Mouse (Mus musculus): Measurements from ENCODE around the gene Lgr6.

DNA sequence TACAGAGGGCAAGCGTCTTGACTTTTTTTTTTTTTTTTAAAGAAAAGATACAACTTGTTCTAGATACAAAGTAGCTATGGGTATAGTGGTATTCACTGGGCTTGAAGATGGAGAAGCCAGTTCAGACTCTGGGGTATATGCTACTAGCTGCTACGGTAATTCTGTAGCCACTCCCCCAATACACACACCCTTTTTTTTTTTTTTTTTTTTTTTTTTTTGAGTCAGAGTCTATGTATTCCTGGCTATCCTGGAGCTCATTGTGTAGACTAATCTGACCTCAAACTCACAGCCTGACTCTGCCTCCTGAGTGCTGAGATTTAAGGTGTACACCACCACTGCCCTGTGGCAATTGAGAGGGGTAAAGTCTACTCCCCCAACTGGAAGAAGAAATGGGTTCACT is 37.4 kb upstream of the Lgr6 start:
- no peak for TF ChIP-seq CTCF (conservative IDR thresholded peaks at IDR 0.05; ENCODE audit: low read length)
- TF ChIP-seq NANOG (IDR thresholded peaks at IDR 0.05; ENCODE audit: borderline replicate concordance, low read length) = no peak
- TF ChIP-seq POU5F1 (IDR thresholded peaks at IDR 0.05; ENCODE audit: borderline replicate concordance, low read length) = no peak

Measured in E14TG2a.4 (cell line).